Mouse (Mus musculus) hindbrain, embryonic 15.5 days (tissue): ENCODE data around the gene Tex9. TPM values are rescaled to one million over a fixed set of nuclear protein-coding genes. Genes with fewer than 3 reads are reported as not detected.
"Not testable (repeated sequence)": the region's sequence is repeated elsewhere in the genome, so short reads cannot be mapped to it uniquely, and the experiment has no call there.

ENCODE experiments used
- ATAC-seq: fragments of 200-750 bp; cut with Nextera tagmentation; 2 replicates; pipeline ENCODE4 v1.8.0; 2017; ENCODE audit warnings: low read depth, moderate number of reproducible peaks, moderate TSS enrichment; ENCODE audit not compliant: low FRiP score
- H3K27ac ChIP-seq: fragments of 300-500 bp; sonication (generic); replicated peaks from 2 replicates; pipeline ENCODE4 v1.5.1; 2015; ENCODE audit warnings: mild to moderate bottlenecking, inconsistent platforms
- H3K27me3 ChIP-seq: fragments of 300-500 bp; sonication (generic); 2 replicates; pipeline ENCODE4 v1.6.1; 2015; ENCODE audit warnings: control low read depth, inconsistent platforms
- H3K36me3 ChIP-seq: fragments of 300-500 bp; sonication (generic); 2 replicates; pipeline ENCODE4 v1.6.1; 2015; ENCODE audit warnings: control low read depth, inconsistent platforms
- H3K4me1 ChIP-seq: fragments of 300-500 bp; sonication (generic); replicated peaks from 2 replicates; pipeline ENCODE4 v1.6.1; 2015; ENCODE audit warnings: control low read depth, inconsistent platforms
- H3K4me2 ChIP-seq: fragments of 300-500 bp; sonication (generic); 2 replicates; pipeline ENCODE4 v1.6.1; 2015; ENCODE audit warnings: moderate library complexity, mild to moderate bottlenecking, inconsistent platforms
- H3K4me3 ChIP-seq: fragments of 300-500 bp; sonication (generic); 2 replicates; pipeline ENCODE4 v1.5.1; 2015; ENCODE audit warnings: mild to moderate bottlenecking, inconsistent platforms
- H3K9ac ChIP-seq: fragments of 300-500 bp; sonication (generic); 2 replicates; pipeline ENCODE4 v1.6.1; 2015; ENCODE audit warnings: inconsistent platforms
- H3K9me3 ChIP-seq: fragments of 300-500 bp; sonication (generic); 2 replicates; pipeline ENCODE4 v1.6.1; 2016; ENCODE audit warnings: control low read depth, inconsistent platforms
- WGBS: fragments of 180-500 bp; shearing (Covaris S2); methylation state at CpG from one replicate; pipeline ENCODE4 v1.1.7; 2015; 5-methylcytosine and 5-hydroxymethylcytosine counted together
- polyA plus RNA-seq: library from polyadenylated mRNA; unstranded; fragments of >200 nt; fragmentation: Nextera tagmentation; extraction: Ambion mirVana; gene quantifications from 2 replicates; pipeline ENCODE4 v1.2.1, GENCODE M21; 2015

The Tex9 gene
- polyA plus RNA-seq, 1 experiment from 2014 or later = 28.8 TPM

DNA sequence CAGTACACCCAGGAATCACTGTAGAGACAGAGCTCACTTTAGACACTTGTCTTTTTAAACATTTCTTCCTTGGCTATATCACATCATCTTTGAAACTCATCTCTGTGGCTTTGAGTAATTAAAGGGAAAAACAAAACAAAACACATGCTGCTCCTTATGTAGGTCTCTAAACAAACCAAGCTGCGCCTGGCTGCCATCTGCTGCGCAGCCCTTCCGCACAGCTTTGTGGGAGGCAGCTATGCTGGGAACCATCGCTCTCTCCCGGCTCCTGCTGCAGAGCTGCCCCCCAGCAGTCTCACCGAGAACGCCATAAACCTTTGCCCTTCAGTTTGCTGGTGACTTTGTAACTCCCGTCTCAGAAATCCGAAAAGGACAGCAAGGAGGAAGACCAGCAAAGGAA lies 16.5 kb downstream of the Tex9 start:
- Histone ChIP-seq H3K27me3 (no peaks in the 10 kb centered on the region), H3K4me2 (no peak overlapping the region), H3K9me3 (no peaks in the 10 kb centered on the region), H3K4me3 (no peak overlapping the region), H3K36me3 (peaks cover 15% of the 10 kb centered on the region), H3K9ac (no peak overlapping the region), H3K27ac (no peak overlapping the region), H3K4me1 (no peaks in the 10 kb centered on the region)
- 88% methylated on average over 9 of the region's 9 CpGs for WGBS
- ATAC-seq = no peak

DNA sequence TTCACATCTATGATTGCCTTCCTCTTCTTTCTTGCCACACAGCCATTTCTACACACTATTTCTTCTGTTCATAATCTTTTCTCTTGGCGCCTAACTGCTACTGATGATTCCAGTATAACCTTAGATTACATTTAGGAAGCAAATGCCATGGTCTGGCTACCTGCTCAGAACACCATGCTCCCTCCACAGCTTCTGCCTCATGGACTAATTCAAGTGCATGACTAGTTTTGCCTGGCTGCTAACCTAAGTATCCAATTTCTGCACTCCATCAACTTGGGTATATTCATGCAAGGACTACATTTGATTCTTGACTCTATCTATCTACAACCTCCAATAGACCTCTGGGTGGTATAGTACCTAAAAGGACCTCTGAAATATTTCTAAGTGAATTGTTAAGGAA lies 22.2 kb downstream of the Tex9 start:
- H3K9me3 ChIP-seq = no peaks in the 10 kb centered on the region
- H3K4me2 ChIP-seq = no peak overlapping the region
- H3K36me3 ChIP-seq = peaks cover 11% of the 10 kb centered on the region
- ATAC-seq = no peak
- no peak overlapping the region for H3K27ac ChIP-seq
- H3K4me1 ChIP-seq = no peaks in the 10 kb centered on the region
- H3K4me3 ChIP-seq = no peak overlapping the region
- no peak overlapping the region for H3K9ac ChIP-seq
- 100% methylated on average over 1 of the region's 1 CpGs for WGBS
- no peaks in the 10 kb centered on the region for H3K27me3 ChIP-seq

DNA sequence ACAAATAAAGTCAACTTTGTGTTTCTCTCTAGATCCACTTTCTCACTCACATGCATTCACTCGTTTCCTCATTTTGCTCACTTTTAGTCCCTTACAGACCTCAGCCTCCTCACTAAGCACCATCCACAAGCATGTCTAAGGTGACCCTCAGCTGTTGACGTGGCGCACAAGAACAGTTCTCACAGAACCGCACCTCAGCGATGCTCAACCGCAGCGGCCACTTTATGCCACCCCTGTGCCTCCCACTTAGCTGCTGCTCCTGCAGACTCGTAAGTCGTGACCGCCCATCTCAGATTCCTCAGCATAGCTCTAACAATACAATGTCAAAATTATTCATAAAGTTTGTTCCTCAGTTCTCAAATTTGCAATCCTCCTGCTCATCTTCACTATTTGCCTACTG lies 23.4 kb downstream of the Tex9 start:
- Histone ChIP-seq H3K4me2 (no peak overlapping the region), H3K36me3 (peaks cover 11% of the 10 kb centered on the region), H3K27me3 (no peaks in the 10 kb centered on the region), H3K27ac (no peak overlapping the region), H3K4me1 (no peaks in the 10 kb centered on the region), H3K9me3 (no peaks in the 10 kb centered on the region), H3K4me3 (no peak overlapping the region), H3K9ac (no peak overlapping the region)
- WGBS = 94% methylated on average over 10 of the region's 10 CpGs
- no peak for ATAC-seq

DNA sequence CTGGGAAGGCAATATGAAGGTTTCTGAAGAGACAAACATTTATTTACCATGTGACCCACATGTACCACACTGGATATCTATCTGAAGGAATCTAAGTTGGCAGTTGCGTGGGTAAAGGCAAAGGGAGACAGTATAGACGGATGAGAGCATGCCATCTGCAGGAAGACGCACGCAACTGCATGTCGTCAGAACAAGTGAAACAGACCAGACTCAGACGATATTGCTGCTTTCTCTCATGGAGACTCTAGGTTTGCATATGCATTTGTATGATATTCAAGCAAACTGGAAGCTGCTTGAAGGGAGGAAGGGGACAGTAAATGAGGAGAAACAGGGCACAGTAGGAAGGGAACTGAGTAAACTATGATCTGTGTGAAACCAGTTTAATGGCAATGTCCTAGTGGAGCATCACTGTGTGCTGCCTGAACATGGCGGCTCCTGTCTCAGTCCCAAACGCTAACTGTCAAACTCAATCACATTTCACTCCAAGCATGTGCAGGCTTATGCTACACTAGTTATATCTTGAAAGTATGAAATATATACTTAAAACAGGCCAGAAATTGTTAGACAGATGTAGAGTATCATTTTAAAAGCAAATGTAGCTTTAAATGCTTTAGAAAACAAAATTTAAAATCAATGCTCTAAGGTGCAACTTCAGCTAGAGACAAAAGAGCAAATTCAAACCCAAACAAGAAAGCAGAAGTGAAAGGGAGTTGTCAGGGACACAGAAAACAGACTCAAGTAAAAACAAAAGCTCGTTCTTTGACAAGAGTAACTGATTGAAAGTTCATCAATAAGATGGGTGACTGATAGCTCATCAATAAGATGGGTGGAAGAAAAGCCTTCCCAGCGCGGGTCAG lies 24.2 kb downstream of the Tex9 start:
- Histone ChIP-seq H3K27me3 (no peaks in the 10 kb centered on the region), H3K9me3 (no peaks in the 10 kb centered on the region), H3K4me2 (no peak overlapping the region), H3K27ac (no peak overlapping the region), H3K4me1 (no peaks in the 10 kb centered on the region), H3K36me3 (peaks cover 11% of the 10 kb centered on the region), H3K9ac (no peak overlapping the region), H3K4me3 (no peak overlapping the region)
- no peak for ATAC-seq
- 55% methylated on average over 11 of the region's 11 CpGs for WGBS

DNA sequence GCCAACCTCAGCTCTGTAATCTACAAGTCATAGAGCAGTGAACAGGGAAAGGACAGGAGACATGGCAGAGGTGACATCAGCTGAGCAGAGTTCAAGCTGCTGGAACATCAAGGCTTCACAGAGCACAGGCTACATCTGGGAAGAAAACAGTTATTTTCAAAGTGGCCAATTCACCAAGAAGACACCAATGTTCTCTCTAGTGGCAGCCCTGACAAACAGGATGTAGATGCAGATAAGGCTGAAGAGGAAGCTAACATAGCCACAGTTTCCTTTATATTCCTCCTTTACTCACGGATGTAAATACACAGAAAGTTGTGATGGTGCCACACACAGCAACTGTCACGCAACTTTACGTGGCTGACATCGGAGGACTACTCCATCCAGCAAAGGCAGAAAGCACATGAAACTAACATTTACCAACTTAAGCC lies 26.2 kb downstream of the Tex9 start:
- no peaks in the 10 kb centered on the region for H3K27me3 ChIP-seq

DNA sequence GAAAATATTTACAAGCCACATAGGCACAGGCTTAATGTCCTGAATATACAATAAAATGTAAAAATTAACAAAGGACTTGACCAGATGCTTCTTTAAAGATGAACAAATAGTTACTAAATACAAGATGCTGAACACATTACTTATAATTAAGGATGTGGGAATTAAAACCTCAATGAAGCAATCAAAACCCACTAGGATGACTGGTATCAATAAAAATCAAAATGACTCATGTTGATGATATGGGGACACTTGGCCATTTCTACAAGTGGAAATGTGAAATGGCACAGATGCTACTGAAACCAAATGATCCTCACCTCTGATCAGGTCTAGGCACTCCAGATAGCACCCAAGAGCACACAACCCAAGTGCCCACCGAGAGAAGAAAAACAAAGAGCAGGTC lies 27.2 kb downstream of the Tex9 start:
- Histone ChIP-seq H3K4me2 (no peak overlapping the region), H3K27me3 (no peaks in the 10 kb centered on the region), H3K9me3 (no peaks in the 10 kb centered on the region), H3K9ac (no peak overlapping the region), H3K36me3 (0 out of 2 replicates have a peak, but pooled peaks cover 3% of the 10 kb centered on the region), H3K4me1 (no peaks in the 10 kb centered on the region), H3K27ac (no peak overlapping the region), H3K4me3 (no peak overlapping the region)
- ATAC-seq = no peak
- 84% methylated on average over 1 of the region's 1 CpGs for WGBS

More for the DNA sequence above, 26.2 kb downstream of the Tex9 start:
- Histone ChIP-seq H3K4me2 (no peak overlapping the region), H3K9me3 (no peaks in the 10 kb centered on the region), H3K36me3 (0 out of 2 replicates have a peak, but pooled peaks cover 3% of the 10 kb centered on the region), H3K27ac (no peak overlapping the region), H3K4me1 (no peaks in the 10 kb centered on the region), H3K9ac (no peak overlapping the region), H3K4me3 (no peak overlapping the region)
- ATAC-seq = no peak
- 97% methylated on average over 4 of the region's 4 CpGs for WGBS

DNA sequence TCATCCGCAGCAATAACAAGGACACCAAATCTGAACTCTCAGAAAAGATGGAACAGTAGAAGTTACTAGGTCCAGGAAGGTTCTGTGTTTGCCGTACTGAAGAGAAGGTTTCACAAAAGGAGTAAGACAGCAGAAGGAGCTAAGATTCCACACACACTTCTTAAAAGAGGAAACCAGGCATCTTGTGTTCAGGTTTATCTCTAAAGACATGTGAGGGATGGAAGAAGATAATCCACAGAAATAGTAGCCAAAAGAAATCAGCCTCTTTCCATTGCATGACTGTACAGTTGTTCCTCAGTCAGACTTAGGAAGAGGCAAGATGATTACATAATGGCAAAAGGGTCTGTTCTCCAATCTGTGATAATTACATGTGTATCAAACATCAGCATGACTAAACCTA lies 29.6 kb downstream of the Tex9 start:
- WGBS = 92% methylated on average over 2 of the region's 2 CpGs
- Histone ChIP-seq H3K4me2 (no peak overlapping the region), H3K27me3 (no peaks in the 10 kb centered on the region), H3K9ac (no peak overlapping the region), H3K9me3 (no peaks in the 10 kb centered on the region), H3K27ac (no peak overlapping the region), H3K4me3 (no peak overlapping the region), H3K4me1 (no peaks in the 10 kb centered on the region), H3K36me3 (no peaks in the 10 kb centered on the region)
- no peak for ATAC-seq

DNA sequence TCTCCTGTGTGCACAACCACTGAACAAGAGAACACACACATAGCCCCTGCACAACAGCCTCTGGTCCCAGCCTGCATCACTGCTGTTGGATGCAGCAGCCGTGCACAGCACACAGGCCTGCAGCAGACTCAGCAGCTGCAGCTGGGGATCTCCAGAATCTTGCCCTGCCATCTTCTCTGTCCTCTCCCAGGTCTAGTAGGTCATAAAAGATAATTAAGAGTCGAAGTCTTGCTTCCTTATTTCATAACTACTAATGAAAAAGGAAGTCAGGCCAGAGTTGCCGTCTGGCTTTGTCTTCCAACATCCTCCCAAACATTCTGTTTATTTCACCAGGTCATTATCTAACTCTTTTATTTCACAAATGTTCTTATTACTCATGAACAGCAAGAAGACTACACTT lies 31.2 kb downstream of the Tex9 start:
- Histone ChIP-seq H3K4me2 (no peak overlapping the region), H3K36me3 (no peaks in the 10 kb centered on the region), H3K4me1 (no peaks in the 10 kb centered on the region), H3K27ac (no peak overlapping the region), H3K9me3 (no peaks in the 10 kb centered on the region), H3K27me3 (no peaks in the 10 kb centered on the region), H3K4me3 (no peak overlapping the region), H3K9ac (no peak overlapping the region)
- 84% methylated on average over 3 of the region's 3 CpGs for WGBS
- no peak for ATAC-seq

DNA sequence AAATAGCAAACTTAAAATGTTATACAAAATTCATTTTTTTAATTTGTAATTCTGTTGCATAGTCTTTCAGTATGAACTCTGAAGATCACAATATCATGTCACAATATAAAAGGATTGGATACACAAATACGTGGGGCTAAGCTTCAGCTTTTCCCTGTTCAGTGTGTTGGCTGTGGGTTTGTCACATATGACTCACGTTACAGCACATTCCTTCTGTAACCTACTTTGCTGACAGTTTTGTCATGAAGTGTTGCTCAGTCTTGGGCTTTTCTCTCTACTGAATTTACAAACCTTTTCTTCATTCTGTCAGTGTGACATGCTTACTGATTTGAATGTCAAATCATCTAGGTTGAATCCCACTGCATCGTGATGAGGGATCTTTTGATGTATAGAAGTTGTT lies 32.3 kb downstream of the Tex9 start:
- H3K27ac ChIP-seq = no peak overlapping the region
- H3K4me3 ChIP-seq = no peak overlapping the region
- no peak for ATAC-seq
- no peak overlapping the region for H3K9ac ChIP-seq
- no peaks in the 10 kb centered on the region for H3K27me3 ChIP-seq
- WGBS = 85% methylated on average over 3 of the region's 3 CpGs
- H3K9me3 ChIP-seq = no peaks in the 10 kb centered on the region
- H3K4me2 ChIP-seq = no peak overlapping the region
- no peaks in the 10 kb centered on the region for H3K36me3 ChIP-seq
- no peaks in the 10 kb centered on the region for H3K4me1 ChIP-seq

DNA sequence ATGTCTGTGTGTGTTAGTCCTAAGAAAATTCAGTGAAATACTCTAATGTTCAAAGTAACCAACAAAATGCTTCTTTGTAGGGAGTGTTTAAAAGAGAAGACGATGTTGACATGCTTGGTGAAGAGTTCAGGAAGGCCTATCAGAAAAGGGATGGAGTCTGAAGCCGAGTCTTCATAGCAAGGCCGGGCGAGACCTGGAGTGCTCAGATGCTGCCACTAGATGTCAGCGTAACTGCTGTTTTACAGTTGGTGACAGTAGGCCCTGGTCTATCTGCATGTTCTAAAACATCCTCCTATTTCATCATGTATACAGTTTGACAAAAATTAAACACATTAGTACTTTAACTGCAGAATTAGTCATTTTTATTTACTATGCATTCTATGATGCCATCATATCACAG lies 33.8 kb downstream of the Tex9 start:
- no peak overlapping the region for H3K27ac ChIP-seq
- H3K9ac ChIP-seq = no peak overlapping the region
- H3K27me3 ChIP-seq = no peaks in the 10 kb centered on the region
- WGBS = 21% methylated on average over 5 of the region's 5 CpGs
- peak; percentile 85 for ATAC-seq
- H3K36me3 ChIP-seq = no peaks in the 10 kb centered on the region
- no peaks in the 10 kb centered on the region for H3K4me1 ChIP-seq
- no peak overlapping the region for H3K4me2 ChIP-seq
- H3K4me3 ChIP-seq = no peak overlapping the region
- H3K9me3 ChIP-seq = no peaks in the 10 kb centered on the region

DNA sequence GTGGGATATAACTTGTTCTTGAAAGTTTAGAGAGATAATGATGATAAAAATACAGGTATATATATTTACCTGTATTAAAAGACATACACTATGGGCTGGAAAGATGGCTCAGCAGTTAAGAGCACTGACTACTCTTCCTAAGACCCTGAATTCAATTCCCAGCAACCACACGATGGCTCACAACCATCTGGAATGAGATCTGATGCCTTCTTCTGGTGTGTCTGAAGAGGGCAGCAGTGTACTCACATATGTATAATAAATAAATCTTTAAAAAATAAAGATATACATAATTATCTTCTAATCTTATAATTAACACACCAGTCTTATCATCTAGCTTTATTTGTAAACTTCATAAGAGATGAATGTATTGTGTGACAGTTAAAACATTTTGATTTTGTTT lies 35.6 kb downstream of the Tex9 start:
- Histone ChIP-seq H3K9me3 (no peaks in the 10 kb centered on the region), H3K4me3 (no peak overlapping the region), H3K4me1 (no peaks in the 10 kb centered on the region), H3K9ac (no peak overlapping the region), H3K27ac (no peak overlapping the region), H3K4me2 (no peak overlapping the region), H3K36me3 (no peaks in the 10 kb centered on the region), H3K27me3 (no peaks in the 10 kb centered on the region)
- ATAC-seq = no peak
- 36% methylated on average over 1 of the region's 1 CpGs for WGBS

DNA sequence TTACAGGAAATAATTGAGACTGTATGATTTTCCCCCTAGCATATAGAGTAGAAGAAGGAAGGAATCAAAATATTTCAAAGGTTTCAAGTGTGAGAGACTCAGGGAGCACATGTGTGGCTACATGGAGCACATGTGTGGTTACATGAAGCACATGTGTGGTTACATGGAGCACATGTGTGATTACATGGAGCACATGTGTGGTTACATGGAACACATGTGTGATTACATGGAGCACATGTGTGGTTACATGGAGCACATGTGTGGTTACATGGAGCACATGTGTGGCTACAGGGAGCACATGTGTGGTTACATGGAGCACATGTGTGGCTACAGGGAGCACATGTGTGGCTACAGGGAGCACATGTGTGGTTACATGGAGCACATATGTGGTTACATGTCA lies 37.7 kb downstream of the Tex9 start:
- H3K27me3 ChIP-seq = not testable (repeated sequence)

DNA sequence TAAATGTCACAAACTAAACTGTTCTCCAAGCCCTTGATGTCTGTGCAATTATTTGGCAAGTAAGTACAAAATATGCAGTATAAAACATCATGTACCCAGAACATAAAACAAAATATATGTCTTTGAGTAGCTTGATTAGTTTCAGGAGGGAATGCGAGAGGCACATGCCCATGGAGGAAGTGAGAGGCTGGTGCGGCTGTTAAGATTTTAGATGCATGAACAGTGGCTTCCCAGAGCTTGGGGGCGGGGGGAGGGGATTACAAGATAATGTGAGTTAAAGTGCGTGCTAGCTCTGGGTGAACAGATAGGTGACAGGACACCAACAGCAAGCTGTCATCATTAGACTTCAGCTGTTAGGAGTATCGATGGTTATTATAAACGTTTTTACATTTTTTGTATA lies 40.9 kb downstream of the Tex9 start:
- Histone ChIP-seq H3K4me1 (no peaks in the 10 kb centered on the region), H3K9ac (no peak overlapping the region), H3K4me2 (no peak overlapping the region), H3K27ac (no peak overlapping the region), H3K9me3 (no peaks in the 10 kb centered on the region), H3K4me3 (no peak overlapping the region), H3K36me3 (no peaks in the 10 kb centered on the region), H3K27me3 (no peaks in the 10 kb centered on the region)
- 88% methylated on average over 6 of the region's 6 CpGs for WGBS
- no peak for ATAC-seq

More for the DNA sequence above, 37.7 kb downstream of the Tex9 start:
- ATAC-seq, H3K4me2 ChIP-seq, H3K4me3 ChIP-seq, H3K4me1 ChIP-seq, H3K36me3 ChIP-seq, H3K27ac ChIP-seq, H3K9ac ChIP-seq, H3K9me3 ChIP-seq: not testable (repeated sequence)
